Mouse (Mus musculus): ENCODE measurements at regions not wholly inside any gene's neighbourhood (a gene's known extent, or its start where the extent isn't known, plus 50 kb on each side); places are given as distances from the start of the nearest gene placed in this dataset.

GRCm38 (mm10) chr5:91792732-91793131, 170.1 kb downstream of the Rchy1 start:
- DNase-seq = no peak
- H3K27ac ChIP-seq (ENCODE audit: insufficient read depth, low read depth, low read length) = no peak overlapping the region
- no peaks in the 10 kb centered on the region for H3K36me3 ChIP-seq (ENCODE audit: control insufficient read depth, insufficient read depth, low read length)
- H3K4me3 ChIP-seq (ENCODE audit: insufficient read depth, low read depth, low read length) = no peak overlapping the region
- WGBS = 32% methylated on average over 6 of the region's 6 CpGs
- H3K4me1 ChIP-seq (ENCODE audit: control insufficient read depth, insufficient read depth, low read length) = no peaks in the 10 kb centered on the region
- no peak for TF ChIP-seq CTCF (conservative IDR thresholded peaks at IDR 0.05; ENCODE audit: insufficient read depth, insufficient read length, low read depth, low read length)
- no peak for TF ChIP-seq POLR2A (IDR thresholded peaks at IDR 0.05; ENCODE audit: low read depth, low read length)
- H3K27me3 ChIP-seq (replicated peaks; ENCODE audit: control insufficient read depth, insufficient read depth, low read length) = no peaks in the 10 kb centered on the region

GRCm38 (mm10) chr5:91790412-91790811, 172.5 kb downstream of the Rchy1 start:
- H3K27ac ChIP-seq (ENCODE audit: insufficient read depth, low read depth, low read length) = no peak overlapping the region
- H3K27me3 ChIP-seq (replicated peaks; ENCODE audit: control insufficient read depth, insufficient read depth, low read length) = no peaks in the 10 kb centered on the region
- H3K4me1 ChIP-seq (ENCODE audit: control insufficient read depth, insufficient read depth, low read length) = no peaks in the 10 kb centered on the region
- WGBS = 29% methylated on average over 2 of the region's 2 CpGs
- no peak for TF ChIP-seq POLR2A (IDR thresholded peaks at IDR 0.05; ENCODE audit: low read depth, low read length)
- no peak for TF ChIP-seq CTCF (conservative IDR thresholded peaks at IDR 0.05; ENCODE audit: insufficient read depth, insufficient read length, low read depth, low read length)
- DNase-seq = no peak
- H3K4me3 ChIP-seq (ENCODE audit: insufficient read depth, low read depth, low read length) = no peak overlapping the region
- H3K36me3 ChIP-seq (ENCODE audit: control insufficient read depth, insufficient read depth, low read length) = no peaks in the 10 kb centered on the region

GRCm38 (mm10) chr5:91783966-91784365, 178.9 kb downstream of the Rchy1 start:
- H3K27ac ChIP-seq (ENCODE audit: insufficient read depth, low read depth, low read length) = no peak overlapping the region
- no peaks in the 10 kb centered on the region for H3K27me3 ChIP-seq (replicated peaks; ENCODE audit: control insufficient read depth, insufficient read depth, low read length)
- no peak overlapping the region for H3K4me3 ChIP-seq (ENCODE audit: insufficient read depth, low read depth, low read length)
- 95% methylated on average over 8 of the region's 8 CpGs for WGBS
- TF ChIP-seq CTCF (conservative IDR thresholded peaks at IDR 0.05; ENCODE audit: insufficient read depth, insufficient read length, low read depth, low read length) = no peak
- TF ChIP-seq POLR2A (IDR thresholded peaks at IDR 0.05; ENCODE audit: low read depth, low read length) = no peak
- H3K36me3 ChIP-seq (ENCODE audit: control insufficient read depth, insufficient read depth, low read length) = no peaks in the 10 kb centered on the region
- no peak for DNase-seq
- H3K4me1 ChIP-seq (ENCODE audit: control insufficient read depth, insufficient read depth, low read length) = no peaks in the 10 kb centered on the region

- Histone ChIP-seq H3K4me3 (ENCODE audit: insufficient read depth, low read depth, low read length) (no peak overlapping the region), H3K27ac (ENCODE audit: insufficient read depth, low read depth, low read length) (no peak overlapping the region), H3K27me3 (replicated peaks; ENCODE audit: control insufficient read depth, insufficient read depth, low read length) (no peaks in the 10 kb centered on the region), H3K36me3 (ENCODE audit: control insufficient read depth, insufficient read depth, low read length) (no peaks in the 10 kb centered on the region), H3K4me1 (ENCODE audit: control insufficient read depth, insufficient read depth, low read length) (no peaks in the 10 kb centered on the region)
- DNase-seq = no peak
- TF ChIP-seq POLR2A (IDR thresholded peaks at IDR 0.05; ENCODE audit: low read depth, low read length) = no peak
- no peak for TF ChIP-seq CTCF (conservative IDR thresholded peaks at IDR 0.05; ENCODE audit: insufficient read depth, insufficient read length, low read depth, low read length)
Observed at GRCm38 (mm10) chr5:91776971-91777370, 185.9 kb downstream of the Rchy1 start.

- Histone ChIP-seq H3K4me3 (ENCODE audit: insufficient read depth, low read depth, low read length) (no peak overlapping the region), H3K36me3 (ENCODE audit: control insufficient read depth, insufficient read depth, low read length) (no peaks in the 10 kb centered on the region), H3K4me1 (ENCODE audit: control insufficient read depth, insufficient read depth, low read length) (no peaks in the 10 kb centered on the region), H3K27me3 (replicated peaks; ENCODE audit: control insufficient read depth, insufficient read depth, low read length) (no peaks in the 10 kb centered on the region), H3K27ac (ENCODE audit: insufficient read depth, low read depth, low read length) (no peak overlapping the region)
- no peak for DNase-seq
- WGBS = 41% methylated on average over 3 of the region's 3 CpGs
- TF ChIP-seq CTCF (conservative IDR thresholded peaks at IDR 0.05; ENCODE audit: insufficient read depth, insufficient read length, low read depth, low read length) = no peak
- no peak for TF ChIP-seq POLR2A (IDR thresholded peaks at IDR 0.05; ENCODE audit: low read depth, low read length)
Observed at GRCm38 (mm10) chr5:91774065-91774464, 188.8 kb downstream of the Rchy1 start.

- TF ChIP-seq POLR2A (IDR thresholded peaks at IDR 0.05; ENCODE audit: low read depth, low read length) (no peak), CTCF (conservative IDR thresholded peaks at IDR 0.05; ENCODE audit: insufficient read depth, insufficient read length, low read depth, low read length) (no peak)
Observed at GRCm38 (mm10) chr5:91767886-91768285, 195.0 kb downstream of the Rchy1 start.

GRCm38 (mm10) chr5:91767060-91767459, 195.8 kb downstream of the Rchy1 start:
- H3K27me3 ChIP-seq (replicated peaks; ENCODE audit: control insufficient read depth, insufficient read depth, low read length) = no peaks in the 10 kb centered on the region
- no peak overlapping the region for H3K4me3 ChIP-seq (ENCODE audit: insufficient read depth, low read depth, low read length)
- H3K4me1 ChIP-seq (ENCODE audit: control insufficient read depth, insufficient read depth, low read length) = no peaks in the 10 kb centered on the region
- H3K27ac ChIP-seq (ENCODE audit: insufficient read depth, low read depth, low read length) = no peak overlapping the region
- WGBS = 70% methylated on average over 10 of the region's 10 CpGs
- TF ChIP-seq CTCF (conservative IDR thresholded peaks at IDR 0.05; ENCODE audit: insufficient read depth, insufficient read length, low read depth, low read length) (no peak), POLR2A (IDR thresholded peaks at IDR 0.05; ENCODE audit: low read depth, low read length) (no peak)
- no peak for DNase-seq
- no peaks in the 10 kb centered on the region for H3K36me3 ChIP-seq (ENCODE audit: control insufficient read depth, insufficient read depth, low read length)

More at GRCm38 (mm10) chr5:91767886-91768285, 195.0 kb downstream of the Rchy1 start:
- no peak overlapping the region for H3K4me3 ChIP-seq (ENCODE audit: insufficient read depth, low read depth, low read length)
- H3K4me1 ChIP-seq (ENCODE audit: control insufficient read depth, insufficient read depth, low read length) = no peaks in the 10 kb centered on the region
- no peaks in the 10 kb centered on the region for H3K27me3 ChIP-seq (replicated peaks; ENCODE audit: control insufficient read depth, insufficient read depth, low read length)
- no peak overlapping the region for H3K27ac ChIP-seq (ENCODE audit: insufficient read depth, low read depth, low read length)
- no peak for DNase-seq
- no peaks in the 10 kb centered on the region for H3K36me3 ChIP-seq (ENCODE audit: control insufficient read depth, insufficient read depth, low read length)
- WGBS = 64% methylated on average over 7 of the region's 7 CpGs

- 43% methylated on average over 10 of the region's 10 CpGs for WGBS
- no peak for TF ChIP-seq POLR2A (IDR thresholded peaks at IDR 0.05; ENCODE audit: low read depth, low read length)
- TF ChIP-seq CTCF (conservative IDR thresholded peaks at IDR 0.05; ENCODE audit: insufficient read depth, insufficient read length, low read depth, low read length) = no peak
- no peak for DNase-seq
- Histone ChIP-seq H3K4me3 (ENCODE audit: insufficient read depth, low read depth, low read length) (no peak overlapping the region), H3K27ac (ENCODE audit: insufficient read depth, low read depth, low read length) (no peak overlapping the region), H3K27me3 (replicated peaks; ENCODE audit: control insufficient read depth, insufficient read depth, low read length) (no peaks in the 10 kb centered on the region), H3K36me3 (ENCODE audit: control insufficient read depth, insufficient read depth, low read length) (no peaks in the 10 kb centered on the region), H3K4me1 (ENCODE audit: control insufficient read depth, insufficient read depth, low read length) (no peaks in the 10 kb centered on the region)
Observed at GRCm38 (mm10) chr5:91764621-91765020, 198.2 kb downstream of the Rchy1 start.
